Mouse (Mus musculus): ENCODE measurements around the gene Mier1.

DNA sequence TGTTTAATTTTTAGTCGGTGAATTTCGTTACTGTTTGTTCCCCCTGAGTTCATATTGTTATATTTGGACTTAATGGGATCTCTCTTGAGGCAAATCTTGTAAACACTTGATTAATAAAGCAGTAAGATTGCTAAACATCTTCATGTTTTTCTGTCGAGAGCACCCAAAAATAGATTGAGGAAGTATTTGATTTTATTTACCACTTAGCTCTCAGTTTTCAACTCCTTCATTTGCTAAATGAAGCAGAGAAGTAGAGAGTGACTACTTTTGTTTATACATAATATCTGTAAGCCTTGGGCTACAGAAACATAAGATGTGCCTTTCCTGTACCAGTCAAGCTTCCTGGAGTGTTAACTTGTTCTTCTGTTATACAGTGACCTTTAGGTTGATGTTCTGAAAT, 6.2 kb downstream of the Mier1 start:
- no peak for TF ChIP-seq ZC3H11A (IDR thresholded peaks at IDR 0.05; ENCODE audit: borderline replicate concordance, low read depth, low read length)
- no peak for TF ChIP-seq ZNF384 (IDR thresholded peaks at IDR 0.05; ENCODE audit: low read depth, low read length)
- no peak for TF ChIP-seq MAFK (IDR thresholded peaks at IDR 0.05; ENCODE audit: insufficient read depth, low read depth, low read length)
